27 mouse cellular contexts compared by ENCODE assay signal in the genomic region with DNA sequence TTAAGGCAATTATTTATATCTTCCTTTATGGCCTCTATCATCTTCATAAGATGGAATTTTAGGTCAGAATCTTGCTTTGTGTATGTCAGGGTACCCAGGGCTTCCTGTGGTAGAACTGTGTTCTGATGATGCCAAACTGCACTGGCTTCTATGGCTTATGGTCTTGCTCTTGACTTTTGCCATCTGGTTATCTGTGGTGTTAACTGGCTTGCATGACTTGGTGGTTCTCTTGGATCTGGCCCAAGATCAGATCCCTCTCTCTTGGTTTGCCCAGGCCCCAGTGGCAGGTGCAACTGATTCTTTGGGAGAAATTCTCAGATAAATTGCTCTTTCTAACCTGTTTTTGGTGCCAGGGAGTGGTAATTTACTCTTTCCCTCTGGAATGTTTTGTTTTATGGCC. TPM values are rescaled to one million over a fixed set of nuclear protein-coding genes. Genes with fewer than 3 reads are reported as not detected.
DNase-seq lines count a peak whose midpoint lies in the region; ATAC-seq and TF ChIP-seq lines count a peak whose summit lies in the region.
"Had no signal": no experiment of that assay in that cellular context is flagged by ENCODE, and none has a peak within 500 bp of the region (broad histone marks: within the 10 kb centered on the region; RNA-seq: fewer than 3 reads in every experiment).

No protein-coding gene starts in this region.

- H3K9ac ChIP-seq in liver, embryonic 15.5 days = no peak overlapping the region
- no peak overlapping the region for H3K9ac ChIP-seq in liver, postnatal 0 days (replicated peaks)
- H3K9ac ChIP-seq in MEL (ENCODE audit: control insufficient read depth, low read depth, low read length, poor library complexity, severe bottlenecking) = no peak overlapping the region
- H3K9ac ChIP-seq: forebrain, postnatal 0 days; heart, embryonic 12.5 days; heart, embryonic 15.5 days; hindbrain, embryonic 13.5 days had no signal

- no peak overlapping the region for H3K27ac ChIP-seq in liver, embryonic 15.5 days (replicated peaks)
- H3K27ac ChIP-seq in liver, postnatal 0 days (ENCODE audit: low read depth) = no peak overlapping the region
- no peak overlapping the region for H3K27ac ChIP-seq in MEL (ENCODE audit: control insufficient read depth, low read depth, low read length)
- H3K27ac ChIP-seq: gastrocnemius, adult 2 months; heart, embryonic 15.5 days; hindbrain, embryonic 10.5 days; hindbrain, embryonic 13.5 days; hindbrain, postnatal 0 days had no signal

- TF ChIP-seq EP300 in liver, postnatal 0 days (IDR thresholded peaks at IDR 0.05; ENCODE audit: low read depth) = no peak
- peak in 1 of 2 experiments; percentile 20; a peak in 1 of 4 replicates for TF ChIP-seq EP300 in MEL (IDR thresholded peaks at IDR 0.05; ENCODE audit: low read depth in 1 of 2, low read length in 2 of 2)

- H3K4me2 ChIP-seq in liver, embryonic 15.5 days = no peak overlapping the region
- H3K4me2 ChIP-seq in liver, postnatal 0 days (ENCODE audit: low read depth, low read length) = no peak overlapping the region
- H3K4me2 ChIP-seq: heart, embryonic 12.5 days; heart, embryonic 15.5 days; hindbrain, embryonic 13.5 days had no signal

- no peaks in the 10 kb centered on the region; the same call in 1 of the 2 replicates for H3K79me2 ChIP-seq in MEL (ENCODE audit: control insufficient read depth, insufficient read depth, low read length, poor library complexity)

- TF ChIP-seq POLR2A in MEL (IDR thresholded peaks at IDR 0.05; ENCODE audit: control insufficient read depth in 1 of 2, insufficient read depth in 1 of 2, low read depth in 1 of 2, low read length in 2 of 2, poor library complexity in 1 of 2) = no peak

- H3K4me3 ChIP-seq in liver, embryonic 15.5 days (replicated peaks) = no peak overlapping the region
- H3K4me3 ChIP-seq in liver, postnatal 0 days (ENCODE audit: low read depth, low read length) = no peak overlapping the region
- no peak overlapping the region for H3K4me3 ChIP-seq in MEL (ENCODE audit: control insufficient read depth in 1 of 2, insufficient read depth in 1 of 2, low read depth in 2 of 2, low read length in 2 of 2)
- H3K4me3 ChIP-seq: gastrocnemius, adult 2 months; heart, embryonic 12.5 days; heart, embryonic 15.5 days; hindbrain, embryonic 10.5 days; hindbrain, embryonic 13.5 days had no signal

- ATAC-seq in liver, embryonic 15.5 days (ENCODE audit: insufficient read depth) = peak; percentile 54
- no peak for ATAC-seq in liver, postnatal 0 days
- peak; percentile 58 for ATAC-seq in megakaryocyte progenitor cell, adult 5-6 weeks (replicated peaks; ENCODE audit: poor library complexity)
- ATAC-seq: forebrain, embryonic 14.5 days; forebrain, postnatal 0 days; hindbrain, postnatal 0 days; Patski had no signal

- H3K4me1 ChIP-seq in liver, embryonic 15.5 days (replicated peaks) = 0 out of 2 replicates have a peak, but pooled peaks cover 7% of the 10 kb centered on the region
- 0 out of 2 replicates have a peak, but pooled peaks cover 2% of the 10 kb centered on the region for H3K4me1 ChIP-seq in liver, postnatal 0 days (ENCODE audit: insufficient read depth)
- peaks cover 0 to 3% of the 10 kb centered on the region in 2 experiments; a peak in 1 of 4 replicates for H3K4me1 ChIP-seq in MEL (ENCODE audit: control insufficient read depth in 1 of 2, insufficient read depth in 2 of 2, low read length in 2 of 2)
- H3K4me1 ChIP-seq: heart, embryonic 12.5 days; heart, embryonic 15.5 days; hindbrain, embryonic 10.5 days; hindbrain, embryonic 13.5 days had no signal

- H3K9me3 ChIP-seq in liver, embryonic 15.5 days (replicated peaks) = no peaks in the 10 kb centered on the region
- no peaks in the 10 kb centered on the region for H3K9me3 ChIP-seq in liver, postnatal 0 days (ENCODE audit: low read length)
- no peaks in the 10 kb centered on the region for H3K9me3 ChIP-seq in MEL (replicated peaks; ENCODE audit: insufficient read depth, low read length)
- H3K9me3 ChIP-seq: heart, embryonic 12.5 days; heart, embryonic 15.5 days; hindbrain, embryonic 10.5 days; hindbrain, embryonic 13.5 days had no signal

- TF ChIP-seq CTCF in liver, postnatal 0 days (IDR thresholded peaks at IDR 0.05; ENCODE audit: low read depth) = no peak
- no peak for TF ChIP-seq CTCF in MEL (IDR thresholded peaks at IDR 0.05 in 2 of 3, conservative IDR thresholded peaks at IDR 0.05 in 1 of 3; ENCODE audit: control insufficient read depth in 1 of 3, insufficient read depth in 1 of 3, low read depth in 2 of 3, low read length in 3 of 3, poor library complexity in 1 of 3, severe bottlenecking in 1 of 3)

- no peak for DNase-seq in liver, postnatal 0 days
- peak; percentile 16 for DNase-seq in MEL (ENCODE audit: low read depth, low spot score)
- no peak for DNase-seq in lung, postnatal 36 days
- DNase-seq in gastrocnemius, postnatal 4 days (ENCODE audit: low spot score in 2 of 2) = no peak
- DNase-seq: adrenal gland, postnatal 10 days; adrenal gland, postnatal 36 days; cerebellum, adult 18-20 months; cerebellum, adult 9-10 months; cerebellum, postnatal 14 days; forebrain, postnatal 0 days; gastrocnemius, adult 2 months; gastrocnemius, postnatal 14 days; heart, adult 18-20 months; heart, postnatal 10 days; heart, postnatal 36 days had no signal

- peaks cover 7% of the 10 kb centered on the region for H3K36me3 ChIP-seq in liver, embryonic 15.5 days (replicated peaks)
- H3K36me3 ChIP-seq in liver, postnatal 0 days (replicated peaks; ENCODE audit: insufficient read depth, low read length) = peaks cover 6% of the 10 kb centered on the region
- 0 out of 4 replicates have a peak, but pooled peaks cover 0 to 2% of the 10 kb centered on the region in 2 experiments for H3K36me3 ChIP-seq in MEL (ENCODE audit: control insufficient read depth in 1 of 2, insufficient read depth in 2 of 2, low read length in 2 of 2)

- H3K27me3 ChIP-seq in liver, embryonic 15.5 days = no peaks in the 10 kb centered on the region
- H3K27me3 ChIP-seq in liver, postnatal 0 days (ENCODE audit: insufficient read depth, low read length) = no peaks in the 10 kb centered on the region
- no peaks in the 10 kb centered on the region for H3K27me3 ChIP-seq in MEL (ENCODE audit: control insufficient read depth in 1 of 2, insufficient read depth in 2 of 2, low read length in 2 of 2)
- H3K27me3 ChIP-seq: heart, embryonic 12.5 days; heart, embryonic 15.5 days; hindbrain, embryonic 13.5 days had no signal

- TF ChIP-seq RAD21 in MEL (IDR thresholded peaks at IDR 0.05; ENCODE audit: low read depth, low read length) = no peak

TF ChIP-seq in MEL, 35 proteins besides CTCF, POLR2A, EP300 and RAD21:
- TF ChIP-seq POLR2AphosphoS2 (IDR thresholded peaks at IDR 0.05; ENCODE audit: low read length) = no peak
- no peak for TF ChIP-seq USF1 (IDR thresholded peaks at IDR 0.05; ENCODE audit: low read depth, low read length)
- no peak for TF ChIP-seq RCOR1 (IDR thresholded peaks at IDR 0.05; ENCODE audit: low read depth, low read length)
- TF ChIP-seq CHD2 (IDR thresholded peaks at IDR 0.05; ENCODE audit: low read length) = no peak
- no peak for TF ChIP-seq HCFC1 (IDR thresholded peaks at IDR 0.05; ENCODE audit: low read depth, low read length)

RNA-seq across cellular contexts. Expression of a gene that starts 4.4 kb away (rescaled TPM):
- polyA plus RNA-seq in liver, embryonic 15.5 days (2015; fragmentation: Nextera tagmentation; extraction: Ambion mirVana) = 3.5 and 3.9 TPM in 2 replicates
- 0.82 and 2.1 TPM in 2 replicates for polyA plus RNA-seq in liver, postnatal 0 days (2015; fragmentation: Nextera tagmentation; extraction: Ambion mirVana)
- total RNA-seq in MEL (2012; rRNA removed) = 2.0 and 3.2 TPM in 2 replicates
- 1 to 10 TPM in 1 of 2 experiments, not detected in 1; 1.1 TPM for polyA plus RNA-seq in MEL (2012; ENCODE audit: insufficient read depth in 1 of 2, insufficient read length in 2 of 2, low read depth in 1 of 2, low replicate concordance in 2 of 2, missing spikeins in 1 of 2)
- 7.1 and 9.4 TPM in 2 replicates for total RNA-seq in megakaryocyte progenitor cell, adult 5-6 weeks (2015)
- 20.6 TPM in 1 of 2 replicates, not detected in the other for total RNA-seq in megakaryocyte progenitor cell, adult 5-6 weeks (2017)
- 1 to 10 TPM; 4.3 to 5.2 TPM for total RNA-seq in gastrocnemius, postnatal 4 days (2021)
- total RNA-seq: adrenal gland, adult 18-20 months; ES-E14; forebrain, postnatal 0 days; gastrocnemius, adult 2 months; heart, adult 18-20 months; hindbrain, postnatal 0 days had no signal
- polyA plus RNA-seq: gonadal fat pad, adult 2 months had no signal

RNA-seq across cellular contexts. Expression of a gene that starts 11.5 kb away (rescaled TPM):
- 3.5 and 3.8 TPM in 2 replicates for polyA plus RNA-seq in liver, embryonic 15.5 days (2015; fragmentation: Nextera tagmentation; extraction: Ambion mirVana)
- 1.3 and 1.9 TPM in 2 replicates for polyA plus RNA-seq in liver, postnatal 0 days (2015; fragmentation: Nextera tagmentation; extraction: Ambion mirVana)
- total RNA-seq in MEL (2012; rRNA removed) = 2.2 and 2.5 TPM in 2 replicates
- polyA plus RNA-seq in MEL (2012; ENCODE audit: insufficient read depth in 1 of 2, insufficient read length in 2 of 2, low read depth in 1 of 2, low replicate concordance in 2 of 2, missing spikeins in 1 of 2) = 1 to 10 TPM in 1 of 2 experiments, not detected in 1; 2.5 TPM
- 6.9 and 7.0 TPM in 2 replicates for total RNA-seq in megakaryocyte progenitor cell, adult 5-6 weeks (2015)
- 5.9 and 7.8 TPM in 2 replicates for total RNA-seq in megakaryocyte progenitor cell, adult 5-6 weeks (2017)
- 1 to 10 TPM; 4.7 to 5.2 TPM for total RNA-seq in gastrocnemius, postnatal 4 days (2021)

RNA-seq across cellular contexts. Expression of a gene that starts 34.5 kb away (rescaled TPM):
- 1.4 and 1.8 TPM in 2 replicates for polyA plus RNA-seq in liver, embryonic 15.5 days (2015; fragmentation: Nextera tagmentation; extraction: Ambion mirVana)
- polyA plus RNA-seq in liver, postnatal 0 days (2015; fragmentation: Nextera tagmentation; extraction: Ambion mirVana) = 1.4 and 1.6 TPM in 2 replicates
- total RNA-seq in MEL (2012; rRNA removed) = 2.6 and 2.7 TPM in 2 replicates
- polyA plus RNA-seq in MEL (2012; ENCODE audit: insufficient read depth in 1 of 2, insufficient read length in 2 of 2, low read depth in 1 of 2, low replicate concordance in 2 of 2, missing spikeins in 1 of 2) = 1 to 10 TPM in 1 of 2 experiments, not detected in 1; 2.3 TPM
- 3.8 and 4.5 TPM in 2 replicates for total RNA-seq in megakaryocyte progenitor cell, adult 5-6 weeks (2015)
- 5.4 TPM in 2 replicates for total RNA-seq in megakaryocyte progenitor cell, adult 5-6 weeks (2017)
- 10 to 100 TPM in 1 of 2 experiments, 1 to 10 TPM in 1; 6.7 to 11.1 TPM for total RNA-seq in gastrocnemius, postnatal 4 days (2021)

RNA-seq across cellular contexts. Expression of a gene that starts 45.6 kb away (rescaled TPM):
- polyA plus RNA-seq in liver, embryonic 15.5 days (2015; fragmentation: Nextera tagmentation; extraction: Ambion mirVana) = 0.89 and 1.0 TPM in 2 replicates
- polyA plus RNA-seq in liver, postnatal 0 days (2015; fragmentation: Nextera tagmentation; extraction: Ambion mirVana) = 0.80 and 1.1 TPM in 2 replicates
- total RNA-seq in MEL (2012; rRNA removed) = 0.98 and 1.5 TPM in 2 replicates
- polyA plus RNA-seq in MEL (2012; ENCODE audit: insufficient read depth in 1 of 2, insufficient read length in 2 of 2, low read depth in 1 of 2, low replicate concordance in 2 of 2, missing spikeins in 1 of 2) = 1 to 10 TPM in 1 of 2 experiments, not detected in 1; 1.0 TPM
- 6.8 and 10.6 TPM in 2 replicates for total RNA-seq in megakaryocyte progenitor cell, adult 5-6 weeks (2015)
- total RNA-seq in megakaryocyte progenitor cell, adult 5-6 weeks (2017) = 4.5 and 4.6 TPM in 2 replicates
- 1 to 10 TPM; 3.2 to 4.4 TPM for total RNA-seq in gastrocnemius, postnatal 4 days (2021)
